Mouse (Mus musculus): ENCODE measurements around the gene Ptprk. TPM values are rescaled to one million over a fixed set of nuclear protein-coding genes. Genes with fewer than 3 reads are reported as not detected.

The Ptprk gene
- total RNA-seq, 2 experiments from 2014 or later = 5.1 to 5.2 TPM

DNA sequence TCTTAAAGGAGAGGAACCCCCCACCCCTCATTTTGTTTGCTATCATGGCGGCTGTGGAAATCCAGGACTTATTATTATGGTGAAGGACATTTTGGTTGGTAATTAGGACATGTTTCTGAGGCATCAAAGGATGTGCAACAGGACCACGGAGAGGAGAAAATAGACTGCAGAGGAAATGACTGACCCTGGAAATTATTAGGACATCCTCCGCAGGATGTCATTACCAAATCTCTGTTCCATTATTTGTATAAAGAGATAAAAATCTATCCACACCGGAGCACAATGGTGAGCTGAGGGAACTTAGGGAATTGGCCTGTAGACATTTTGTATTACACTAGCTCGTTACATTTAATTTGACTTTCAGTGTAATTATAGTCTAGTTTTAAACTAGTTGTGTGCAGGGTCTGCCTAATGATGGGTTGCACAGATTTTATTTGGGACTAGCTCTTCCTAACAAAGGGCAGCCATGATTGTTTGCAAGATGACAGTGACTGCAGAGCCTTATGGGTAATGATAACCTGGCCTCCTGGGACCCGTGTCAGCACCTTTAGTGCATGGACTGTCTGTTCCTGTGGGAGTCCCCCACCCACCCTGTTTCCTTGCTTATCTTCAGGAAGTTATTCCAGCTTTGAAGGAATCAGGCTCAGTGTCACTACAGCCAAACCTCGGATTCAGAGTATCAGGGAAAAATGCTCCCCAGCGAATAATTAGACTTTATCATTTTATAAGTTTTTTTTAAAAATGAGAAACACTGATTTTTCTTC, 38.4 kb downstream of the Ptprk start:
- no peak for DNase-seq

GRCm38 (mm10) chr10:28113879-28114278, 39.3 kb downstream of the Ptprk start:
- no peak for DNase-seq

DNA sequence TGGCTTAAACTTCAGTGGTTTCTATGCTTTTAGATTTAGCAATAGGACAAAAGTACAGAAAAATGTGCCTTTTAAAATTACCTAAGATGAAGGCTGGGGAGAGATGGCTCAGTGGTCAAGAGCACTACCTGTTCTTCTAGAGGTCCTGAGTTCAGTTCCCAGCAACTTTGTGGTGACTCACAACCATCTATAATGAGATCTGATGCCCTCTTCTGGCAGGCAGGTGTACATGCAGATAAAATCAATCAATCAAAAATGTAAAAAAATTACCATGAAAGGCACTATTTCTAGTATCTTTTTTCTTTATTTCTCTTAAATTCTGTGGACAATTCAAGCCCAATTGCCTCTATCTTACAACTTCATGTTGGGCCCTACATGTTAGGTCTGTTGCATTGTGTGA, 42.4 kb downstream of the Ptprk start:
- DNase-seq = no peak

- no peak for DNase-seq
Observed at GRCm38 (mm10) chr10:28118783-28119365, 44.3 kb downstream of the Ptprk start.

DNA sequence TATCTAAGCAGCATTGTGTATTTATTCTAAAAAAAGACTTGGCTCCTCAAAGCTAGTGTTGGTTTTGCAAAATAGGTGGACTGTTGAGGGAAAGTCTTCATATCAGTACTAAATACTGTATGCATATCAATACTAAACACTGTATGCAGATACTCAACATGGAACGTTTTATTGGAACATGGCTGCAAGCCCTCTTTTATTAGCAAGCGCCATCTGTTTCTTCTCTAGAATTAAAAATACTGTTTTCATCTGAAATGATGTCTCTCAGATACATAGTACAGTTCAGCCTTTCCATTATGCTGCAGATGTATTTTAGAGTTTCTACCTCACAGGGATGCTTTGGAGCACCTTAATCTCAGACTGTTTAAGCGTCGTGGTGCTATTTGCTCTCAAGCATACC, 49.3 kb downstream of the Ptprk start:
- no peak for DNase-seq

GRCm38 (mm10) chr10:28128011-28128410, 53.4 kb downstream of the Ptprk start:
- DNase-seq = no peak

GRCm38 (mm10) chr10:28128450-28128849, 53.8 kb downstream of the Ptprk start:
- no peak for DNase-seq

GRCm38 (mm10) chr10:28130422-28130821, 55.8 kb downstream of the Ptprk start:
- no peak for DNase-seq

- no peak for DNase-seq
Observed at GRCm38 (mm10) chr10:28133770-28134169, 59.1 kb downstream of the Ptprk start.

- no peak for DNase-seq
Observed at GRCm38 (mm10) chr10:28138399-28138798, 63.8 kb downstream of the Ptprk start.

DNA sequence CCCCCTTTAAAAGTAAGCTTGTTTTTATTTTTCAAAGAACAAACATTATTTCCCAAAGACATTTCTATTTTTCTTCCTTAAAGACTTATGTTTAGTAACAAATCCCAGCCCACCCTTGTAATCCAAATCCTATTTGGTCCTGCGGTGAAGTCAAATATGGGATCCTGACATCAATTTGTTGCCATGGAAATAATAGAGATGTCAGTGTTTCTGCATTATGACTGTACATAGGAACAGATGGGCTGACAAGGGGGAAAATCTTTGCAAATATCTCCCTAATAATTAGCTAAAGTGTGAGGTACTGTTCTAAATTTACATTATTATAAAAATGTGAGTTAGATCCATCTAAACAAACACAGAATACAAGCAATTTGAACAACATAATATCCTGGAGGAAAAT, 69.8 kb downstream of the Ptprk start:
- DNase-seq = no peak

- DNase-seq = no peak
Observed at GRCm38 (mm10) chr10:28145326-28145725, 70.7 kb downstream of the Ptprk start.

DNA sequence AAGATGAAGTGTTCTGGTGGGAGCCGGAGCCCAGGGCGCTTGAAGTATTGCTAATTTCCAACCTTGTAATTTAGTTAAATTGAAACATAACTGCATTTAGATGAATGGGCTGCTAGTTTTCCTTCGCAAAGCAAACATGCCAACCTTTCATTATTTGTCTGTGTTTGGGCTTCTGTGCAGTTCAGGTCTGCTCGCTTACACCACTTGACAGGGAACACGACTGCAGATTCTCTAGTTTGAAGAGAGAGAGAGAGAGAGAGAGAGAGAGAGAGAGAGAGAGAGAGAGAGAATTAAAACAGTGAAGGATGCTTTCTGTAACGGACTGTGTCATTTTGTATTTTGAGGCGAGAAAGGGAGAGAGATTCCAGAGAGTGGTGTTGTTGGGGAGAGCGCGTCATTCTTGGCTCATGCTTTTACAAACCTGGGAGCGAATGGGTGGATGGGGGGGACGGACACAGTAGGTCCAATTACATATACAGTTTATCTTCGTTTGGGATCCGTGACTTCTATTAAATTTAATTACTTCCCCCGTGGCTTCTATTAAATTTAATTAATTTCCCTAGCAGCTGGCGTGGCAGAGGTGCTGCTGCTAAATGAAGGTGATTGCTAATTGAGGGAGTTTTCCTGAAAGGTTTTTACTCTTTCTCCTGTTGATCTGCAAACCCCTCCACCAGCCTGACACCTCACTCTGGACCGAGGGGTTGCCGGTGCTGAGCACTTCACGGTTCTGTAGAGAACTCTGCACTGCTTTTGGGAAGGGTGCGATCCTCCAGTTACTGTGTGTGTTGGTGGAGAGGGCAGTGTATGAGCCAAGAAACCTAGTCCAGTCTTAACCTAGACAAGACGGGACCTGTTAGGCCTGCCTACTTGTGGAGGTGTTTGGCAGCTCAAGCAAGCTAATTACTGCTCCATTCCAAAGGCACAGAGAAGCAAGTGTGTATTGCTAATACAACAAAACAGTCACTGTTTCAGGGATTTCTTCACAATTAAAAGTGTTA, 81.4 kb downstream of the Ptprk start:
- DNase-seq = no peak

- DNase-seq = no peak
Observed at GRCm38 (mm10) chr10:28159716-28160115, 85.1 kb downstream of the Ptprk start.

- no peak for DNase-seq
Observed at GRCm38 (mm10) chr10:28161306-28161705, 86.7 kb downstream of the Ptprk start.

GRCm38 (mm10) chr10:28164250-28164649, 89.6 kb downstream of the Ptprk start:
- no peak for DNase-seq

DNA sequence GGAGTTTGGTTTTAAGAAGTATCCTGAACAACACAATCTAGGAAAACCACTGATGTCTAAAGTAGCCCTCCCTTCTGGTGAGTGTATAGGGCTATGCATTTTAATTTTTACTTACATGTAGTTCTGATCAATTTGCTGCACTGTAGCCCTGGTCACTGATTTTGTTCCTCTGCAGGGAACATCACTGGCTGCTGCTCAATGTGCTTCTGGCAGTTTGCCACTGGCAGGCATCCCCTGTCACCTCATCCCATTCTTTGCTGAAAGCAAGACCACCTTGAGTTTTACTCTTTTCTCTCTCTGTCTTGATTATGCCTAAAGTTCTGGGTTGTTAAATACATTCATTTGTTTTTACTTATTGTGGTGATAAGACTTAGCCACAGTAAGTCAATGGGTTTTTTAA, 90.1 kb downstream of the Ptprk start:
- no peak for DNase-seq

DNA sequence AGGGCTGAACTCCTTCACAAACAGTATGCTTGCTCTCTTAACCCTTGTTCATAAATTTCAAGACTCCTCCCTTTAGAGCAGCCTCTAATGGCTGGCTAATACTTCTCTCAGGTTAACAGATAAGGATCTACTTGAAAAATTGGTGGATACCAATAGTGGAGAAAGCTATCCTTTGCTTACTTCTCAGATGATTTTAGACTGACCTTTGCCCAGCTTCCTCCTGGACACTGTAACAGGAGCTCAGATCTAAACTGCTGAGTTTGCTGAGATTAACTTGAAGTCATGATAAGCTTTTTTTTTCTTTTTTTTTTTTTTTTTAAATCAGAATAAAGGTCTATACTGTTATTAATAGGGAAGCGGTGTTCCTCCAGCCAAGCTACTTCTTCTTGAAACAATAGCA, 92.0 kb downstream of the Ptprk start:
- DNase-seq = no peak

GRCm38 (mm10) chr10:28167097-28167496, 92.5 kb downstream of the Ptprk start:
- no peak for DNase-seq

- DNase-seq = no peak
Observed at GRCm38 (mm10) chr10:28171196-28171595, 96.6 kb downstream of the Ptprk start.

DNA sequence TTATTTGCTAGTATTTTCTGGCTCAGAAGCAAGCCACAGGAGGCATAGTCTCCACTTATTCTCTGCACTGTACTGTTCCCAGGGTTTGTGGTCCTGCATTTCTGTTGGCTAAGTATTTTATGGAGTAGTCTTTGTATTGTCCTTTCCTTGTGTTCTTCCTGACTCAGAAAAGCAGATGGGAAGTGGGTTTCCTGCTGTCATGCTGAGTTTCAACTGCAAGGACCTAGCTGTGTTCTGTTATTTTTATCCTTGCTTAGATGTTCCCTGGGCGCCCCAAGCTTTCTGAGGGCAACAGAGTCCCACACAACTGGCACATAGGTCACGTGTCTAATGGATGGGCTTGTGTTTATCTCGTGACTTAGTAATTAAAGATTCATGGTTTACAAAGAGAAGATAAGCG, 104.3 kb downstream of the Ptprk start:
- no peak for DNase-seq

DNA sequence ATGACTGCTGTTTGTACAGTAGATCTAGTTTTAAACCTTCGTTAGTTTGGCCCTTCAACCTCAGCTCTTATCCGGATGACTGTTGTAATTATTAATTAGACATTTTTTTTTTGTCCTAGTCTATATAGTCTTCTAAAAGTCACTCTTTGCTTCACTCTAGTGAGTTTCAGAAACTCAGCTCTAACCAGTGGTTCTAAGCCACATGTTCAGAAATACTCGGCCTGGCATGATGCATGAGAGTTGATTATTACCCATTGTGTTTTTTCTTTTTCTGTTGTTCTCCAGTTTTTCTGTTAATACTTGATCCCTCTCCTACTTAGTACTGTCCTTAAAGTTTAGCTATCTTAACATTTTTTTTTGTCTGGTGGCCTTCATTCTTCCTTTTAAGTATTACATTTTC, 107.5 kb downstream of the Ptprk start:
- no peak for DNase-seq

- no peak for DNase-seq
Observed at GRCm38 (mm10) chr10:28184675-28185074, 110.1 kb downstream of the Ptprk start.
